Mouse (Mus musculus): ENCODE data around the gene Tcaf1. TPM values are rescaled to one million over a fixed set of nuclear protein-coding genes. Genes with fewer than 3 reads are reported as not detected.

The Tcaf1 gene
- polyA plus RNA-seq (2015; fragmentation: Nextera tagmentation; extraction: Ambion mirVana): 52.9 and 53.7 TPM in 2 replicates

DNA sequence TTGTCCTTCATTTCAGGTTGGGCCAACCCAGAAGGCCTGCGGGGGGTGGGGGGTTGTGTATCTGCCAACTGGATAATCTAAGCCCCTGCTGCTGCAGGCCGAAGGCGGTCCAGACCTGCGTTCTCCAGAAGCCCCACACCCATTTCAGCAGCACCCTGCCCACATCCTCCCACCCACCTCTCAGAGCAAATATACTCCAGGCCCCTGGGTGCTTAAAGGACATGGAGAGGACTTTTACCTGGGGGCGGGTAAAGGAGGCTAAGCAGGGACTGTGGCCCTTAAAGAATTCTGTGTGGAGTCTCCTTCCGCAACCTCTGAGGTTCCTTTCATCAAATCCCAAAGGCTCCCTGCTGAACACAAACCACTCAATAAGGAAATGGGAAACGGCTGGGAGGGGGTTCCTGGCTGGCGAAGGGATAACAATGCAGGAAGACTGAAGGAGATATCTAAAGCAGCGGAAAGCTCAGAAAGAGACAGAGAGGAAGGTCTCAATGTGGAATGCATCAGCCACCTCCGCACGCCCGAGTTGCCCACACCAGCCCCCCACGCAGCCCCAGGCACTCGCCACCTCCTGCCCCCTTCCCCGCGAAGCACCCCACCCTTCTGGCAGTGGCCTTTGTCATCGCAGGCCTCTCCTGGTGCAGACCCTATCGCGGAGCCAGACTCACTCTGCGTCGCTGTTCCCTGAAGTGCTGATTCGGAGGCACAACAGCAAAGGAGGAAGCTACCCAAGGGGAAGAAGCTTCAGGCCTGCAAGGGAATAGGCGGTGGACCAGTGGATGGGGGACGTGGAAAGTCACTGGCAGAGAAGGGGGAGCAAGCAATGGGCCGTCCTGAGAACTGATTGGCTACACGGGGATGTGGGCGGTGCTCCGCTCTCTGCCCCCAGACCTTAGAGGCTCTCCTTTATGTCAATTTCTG lies at the start of gene Tcaf1:
Gene Tcaf1 (minus strand): TSS at position 798 of the 921 bp plus-strand sequence.

DNA sequence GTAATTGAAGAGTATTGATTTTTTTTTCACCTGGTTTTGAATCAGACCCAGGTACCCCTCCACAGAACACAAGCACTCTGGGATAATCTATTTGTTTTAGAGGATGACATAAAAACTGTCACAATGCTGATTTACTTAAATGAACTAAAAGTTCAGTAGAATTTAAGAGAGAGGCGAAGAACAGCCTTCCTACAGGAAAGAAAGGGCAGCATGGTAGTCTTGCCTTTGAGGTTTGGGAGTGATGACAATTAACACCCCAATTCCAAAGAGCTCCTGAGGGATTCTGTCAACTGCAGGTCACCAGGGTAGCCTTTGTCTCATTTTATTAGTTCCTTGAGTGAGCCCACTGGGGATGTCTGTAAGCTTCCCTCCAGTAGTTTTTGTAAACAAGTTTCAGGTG lies 46.2 kb upstream of the Tcaf1 start, which contains the start of gene Olfr38:
Gene Olfr38 (plus strand): TSS at position 301 of the 400 bp plus-strand sequence.

DNA sequence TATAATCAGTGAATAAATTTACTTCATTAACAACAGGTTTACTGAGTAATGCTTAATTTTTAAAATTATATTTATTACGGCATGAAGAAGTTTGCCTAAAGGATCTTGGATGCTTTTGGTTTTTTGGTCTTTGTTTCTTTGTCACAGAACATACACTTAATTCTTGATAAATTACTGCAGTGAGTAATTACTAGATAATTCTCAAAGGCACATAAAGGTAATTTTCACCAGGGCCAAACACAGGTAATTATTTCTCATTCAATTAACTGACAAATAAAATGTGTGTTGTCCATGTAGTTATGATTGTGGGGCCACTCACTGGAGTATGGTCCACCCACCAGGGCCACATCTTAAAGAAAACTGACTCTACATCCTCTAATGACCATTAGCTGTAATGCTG lies 29.2 kb upstream of the Tcaf1 start, which contains the start of gene Olfr453:
Gene Olfr453 (plus strand): TSS at position 301 of the 400 bp plus-strand sequence.

DNA sequence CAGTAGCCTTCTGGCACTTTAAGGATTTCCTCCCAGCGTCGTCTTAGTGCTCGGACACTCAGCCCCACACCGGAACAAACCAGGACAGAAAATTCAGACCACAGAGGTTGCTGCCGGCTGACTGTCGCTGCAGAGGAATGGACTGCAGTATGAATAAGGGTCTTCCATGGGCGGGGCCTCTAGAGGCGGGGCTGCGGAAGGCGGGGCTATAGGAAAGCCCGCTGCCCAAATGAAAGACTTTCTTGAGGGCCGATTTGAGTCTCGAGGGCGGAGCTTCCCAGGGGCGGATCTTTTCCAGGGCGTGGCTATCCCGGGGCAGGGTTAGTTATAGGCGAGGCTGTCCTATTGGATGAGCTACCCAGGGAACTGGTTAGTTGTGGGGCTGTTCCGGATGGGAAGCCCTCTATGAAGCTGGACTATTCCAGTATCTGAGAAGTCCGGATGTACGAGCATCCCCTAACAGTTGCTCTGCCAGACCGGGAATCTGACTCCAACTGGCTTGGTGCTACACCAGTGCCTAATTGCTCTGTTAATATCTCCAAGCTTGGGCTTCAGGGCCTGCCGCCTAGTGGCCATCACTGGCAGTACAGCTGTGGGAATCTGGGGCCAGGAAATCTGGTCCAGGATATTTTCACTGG lies 64.9 kb downstream of the Tcaf1 start, which contains the start of gene Tcaf2:
Gene Tcaf2 (minus strand): TSS at position 343 of the 638 bp plus-strand sequence.

Other genes starting within 250 kb of the Tcaf1 start
- gene Olfr458, start 244.9 kb downstream of the Tcaf1 start, polyA plus RNA-seq (2015; fragmentation: Nextera tagmentation; extraction: Ambion mirVana): not detected in 2 replicates
- gene Olfr457, start 233.8 kb downstream of the Tcaf1 start, polyA plus RNA-seq (2015; fragmentation: Nextera tagmentation; extraction: Ambion mirVana): 0.02 TPM in 1 of 2 replicates, not detected in the other
- gene Olfr456, start 222.9 kb downstream of the Tcaf1 start, polyA plus RNA-seq (2015; fragmentation: Nextera tagmentation; extraction: Ambion mirVana): not detected in 2 replicates
- gene Olfr455, start 162.5 kb downstream of the Tcaf1 start, polyA plus RNA-seq (2015; fragmentation: Nextera tagmentation; extraction: Ambion mirVana): not detected in 2 replicates
- gene Tcaf3, start 112.4 kb downstream of the Tcaf1 start, polyA plus RNA-seq (2015; fragmentation: Nextera tagmentation; extraction: Ambion mirVana): not detected in 2 replicates
- 2.5 and 3.0 TPM in 2 replicates for gene Tcaf2, start 64.8 kb downstream of the Tcaf1 start, polyA plus RNA-seq (2015; fragmentation: Nextera tagmentation; extraction: Ambion mirVana)
- not detected in 2 replicates for gene Olfr453, start 29.3 kb upstream of the Tcaf1 start, polyA plus RNA-seq (2015; fragmentation: Nextera tagmentation; extraction: Ambion mirVana)
- not detected in 2 replicates for gene Olfr38, start 46.3 kb upstream of the Tcaf1 start, polyA plus RNA-seq (2015; fragmentation: Nextera tagmentation; extraction: Ambion mirVana)
- not detected in 2 replicates for gene Olfr452, start 75.0 kb upstream of the Tcaf1 start, polyA plus RNA-seq (2015; fragmentation: Nextera tagmentation; extraction: Ambion mirVana)
- not detected in 2 replicates for gene Olfr450, start 101.9 kb upstream of the Tcaf1 start, polyA plus RNA-seq (2015; fragmentation: Nextera tagmentation; extraction: Ambion mirVana)
- gene Olfr449, start 124.3 kb upstream of the Tcaf1 start, polyA plus RNA-seq (2015; fragmentation: Nextera tagmentation; extraction: Ambion mirVana): not detected in 2 replicates
- gene Olfr448, start 180.4 kb upstream of the Tcaf1 start, polyA plus RNA-seq (2015; fragmentation: Nextera tagmentation; extraction: Ambion mirVana): not detected in 2 replicates
- not detected in 2 replicates for gene Olfr447, start 198.8 kb upstream of the Tcaf1 start, polyA plus RNA-seq (2015; fragmentation: Nextera tagmentation; extraction: Ambion mirVana)
- not detected in 2 replicates for gene Olfr446, start 211.3 kb upstream of the Tcaf1 start, polyA plus RNA-seq (2015; fragmentation: Nextera tagmentation; extraction: Ambion mirVana)
- not detected in 2 replicates for gene Olfr444, start 239.0 kb upstream of the Tcaf1 start, polyA plus RNA-seq (2015; fragmentation: Nextera tagmentation; extraction: Ambion mirVana)

All from skeletal muscle tissue, postnatal 0 days (tissue).